Mouse (Mus musculus) kidney, embryonic 15.5 days (tissue): ENCODE data around the gene Ubl5. TPM values are rescaled to one million over a fixed set of nuclear protein-coding genes. Genes with fewer than 3 reads are reported as not detected.

Experiments
- ATAC-seq: fragments of 200-750 bp; cut with Nextera tagmentation; replicated peaks from 2 replicates; pipeline ENCODE4 v1.8.0; 2017; ENCODE audit warnings: moderate TSS enrichment; ENCODE audit not compliant: low FRiP score
- H3K27ac ChIP-seq: fragments of 300-500 bp; sonication (generic); 2 replicates; pipeline ENCODE4 v1.5.1; 2015; ENCODE audit warnings: mild to moderate bottlenecking, inconsistent platforms
- H3K27me3 ChIP-seq: fragments of 300-500 bp; sonication (generic); 2 replicates; pipeline ENCODE4 v1.6.1; 2015; ENCODE audit warnings: inconsistent platforms
- H3K36me3 ChIP-seq: fragments of 300-500 bp; sonication (generic); 2 replicates; pipeline ENCODE4 v1.6.1; 2015; ENCODE audit warnings: inconsistent platforms
- H3K4me1 ChIP-seq: fragments of 300-500 bp; sonication (generic); 2 replicates; pipeline ENCODE4 v1.6.1; 2015; ENCODE audit warnings: inconsistent platforms
- H3K4me2 ChIP-seq: fragments of 300-500 bp; sonication (generic); 2 replicates; pipeline ENCODE4 v1.6.1; 2015; ENCODE audit warnings: moderate library complexity, mild to moderate bottlenecking, inconsistent platforms
- H3K4me3 ChIP-seq: fragments of 300-500 bp; sonication (generic); replicated peaks from 2 replicates; pipeline ENCODE4 v1.5.1; 2015; ENCODE audit warnings: mild to moderate bottlenecking, inconsistent platforms
- H3K9ac ChIP-seq: fragments of 300-500 bp; sonication (generic); 2 replicates; pipeline ENCODE4 v1.6.1; 2015; ENCODE audit warnings: mild to moderate bottlenecking, inconsistent platforms
- H3K9me3 ChIP-seq: fragments of 300-500 bp; sonication (generic); replicated peaks from 2 replicates; pipeline ENCODE4 v1.6.1; 2016; ENCODE audit warnings: inconsistent platforms
- WGBS: fragments of 180-500 bp; shearing (Covaris S2); methylation state at CpG from one replicate; pipeline ENCODE4 v1.1.7; 2015; ENCODE audit warnings: mixed read lengths; 5-methylcytosine and 5-hydroxymethylcytosine counted together
- polyA plus RNA-seq: library from polyadenylated mRNA; unstranded; fragments of >200 nt; fragmentation: Nextera tagmentation; extraction: Ambion mirVana; gene quantifications from 2 replicates; pipeline ENCODE4 v1.2.1, GENCODE M21; 2015

The Ubl5 gene
- polyA plus RNA-seq, 1 experiment from 2014 or later = 385 TPM

DNA sequence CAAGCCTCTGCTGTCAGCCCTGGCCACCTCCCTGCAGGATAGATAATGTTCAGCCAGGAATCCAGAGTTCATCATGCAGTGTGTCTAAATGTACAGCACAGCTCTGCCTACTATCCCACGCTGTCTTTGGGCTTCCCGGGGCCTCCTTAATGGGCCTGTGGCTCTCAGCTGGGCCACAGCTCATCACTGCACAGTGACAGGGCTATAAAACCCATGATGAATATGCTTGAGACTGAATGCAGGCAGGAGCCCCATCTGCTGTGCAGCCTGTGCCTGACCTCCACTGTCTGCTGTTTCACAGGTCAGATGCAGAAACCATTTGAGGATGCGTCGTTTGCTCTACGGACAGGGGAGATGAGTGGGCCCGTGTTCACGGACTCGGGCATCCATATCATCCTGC, 20.2 kb downstream of the Ubl5 start:
- no peak overlapping the region for H3K4me2 ChIP-seq
- H3K9ac ChIP-seq = no peak overlapping the region
- ATAC-seq = peak; percentile 26; the same call in 1 of the 2 replicates
- H3K27me3 ChIP-seq = no peaks in the 10 kb centered on the region
- 29% methylated on average over 8 of the region's 8 CpGs for WGBS
- H3K9me3 ChIP-seq = no peaks in the 10 kb centered on the region
- peaks cover 74% of the 10 kb centered on the region for H3K36me3 ChIP-seq
- H3K4me1 ChIP-seq = peaks cover 40% of the 10 kb centered on the region
- H3K27ac ChIP-seq = no peak overlapping the region
- no peak overlapping the region for H3K4me3 ChIP-seq

DNA sequence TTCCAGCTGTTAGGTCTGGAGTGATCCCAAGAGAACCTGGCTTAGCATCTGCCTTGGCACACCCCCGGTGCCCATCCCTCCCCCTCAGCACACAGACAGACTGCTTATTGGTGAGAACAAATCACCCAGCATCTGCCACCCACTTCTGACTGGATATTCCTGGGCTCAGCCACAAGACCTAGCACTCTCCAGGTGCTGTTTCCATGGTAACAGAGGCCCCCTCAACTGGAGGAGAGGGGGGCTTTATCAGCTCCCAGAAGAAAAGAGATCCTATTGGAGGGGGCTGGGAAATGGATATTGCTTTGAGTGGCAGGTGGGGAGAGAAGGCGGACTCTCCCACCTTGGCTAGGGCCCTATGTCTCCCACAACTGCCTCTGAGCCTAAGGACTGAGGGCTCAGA, 21.3 kb downstream of the Ubl5 start:
- no peaks in the 10 kb centered on the region for H3K9me3 ChIP-seq
- 0 out of 2 replicates have a peak overlapping the region, but pooled peaks have one; percentile 7 for H3K27ac ChIP-seq
- no peak overlapping the region for H3K4me3 ChIP-seq
- H3K4me2 ChIP-seq = no peak overlapping the region
- peaks cover 40% of the 10 kb centered on the region for H3K4me1 ChIP-seq
- no peak overlapping the region for H3K9ac ChIP-seq
- H3K27me3 ChIP-seq = no peaks in the 10 kb centered on the region
- WGBS = 76% methylated on average over 2 of the region's 2 CpGs
- no peak for ATAC-seq
- peaks cover 63% of the 10 kb centered on the region for H3K36me3 ChIP-seq

DNA sequence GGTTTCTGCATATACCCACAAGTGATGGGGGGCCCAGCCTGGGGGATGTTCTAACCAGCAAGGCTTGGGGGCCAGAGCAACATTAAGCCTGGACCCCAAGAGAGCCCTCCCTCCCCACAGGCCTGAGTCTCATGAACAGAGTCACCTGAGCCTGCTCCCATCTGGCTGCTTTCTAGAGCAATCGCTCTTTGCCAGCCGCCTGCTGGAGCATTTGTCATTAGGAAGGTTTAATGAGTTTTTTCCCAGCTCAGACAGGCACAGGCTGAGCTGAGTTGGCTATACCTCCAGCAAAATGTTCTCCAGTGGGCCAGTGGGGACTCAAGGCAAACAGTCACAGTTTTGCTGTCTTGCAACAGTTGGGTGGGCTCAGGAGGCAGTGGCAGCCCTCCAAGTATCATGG, 21.7 kb downstream of the Ubl5 start:
- Histone ChIP-seq H3K9ac (no peak overlapping the region), H3K27me3 (no peaks in the 10 kb centered on the region), H3K4me3 (no peak overlapping the region), H3K9me3 (no peaks in the 10 kb centered on the region), H3K4me2 (no peak overlapping the region), H3K36me3 (peaks cover 59% of the 10 kb centered on the region), H3K27ac (0 out of 2 replicates have a peak overlapping the region, but pooled peaks have one; percentile 7), H3K4me1 (peaks cover 40% of the 10 kb centered on the region)
- ATAC-seq = no peak
- WGBS = 36% methylated on average over 2 of the region's 2 CpGs

- no peak overlapping the region for H3K4me2 ChIP-seq
- H3K4me3 ChIP-seq = no peak overlapping the region
- H3K4me1 ChIP-seq = peaks cover 40% of the 10 kb centered on the region
- no peak overlapping the region for H3K9ac ChIP-seq
- H3K9me3 ChIP-seq = no peaks in the 10 kb centered on the region
- H3K36me3 ChIP-seq = peaks cover 52% of the 10 kb centered on the region
- no peak overlapping the region; the same call in 1 of the 2 replicates for H3K27ac ChIP-seq
- WGBS = 75% methylated on average over 5 of the region's 5 CpGs
- ATAC-seq = no peak
- no peaks in the 10 kb centered on the region for H3K27me3 ChIP-seq
Observed at GRCm38 (mm10) chr9:20664982-20665637, 22.4 kb downstream of the Ubl5 start.

DNA sequence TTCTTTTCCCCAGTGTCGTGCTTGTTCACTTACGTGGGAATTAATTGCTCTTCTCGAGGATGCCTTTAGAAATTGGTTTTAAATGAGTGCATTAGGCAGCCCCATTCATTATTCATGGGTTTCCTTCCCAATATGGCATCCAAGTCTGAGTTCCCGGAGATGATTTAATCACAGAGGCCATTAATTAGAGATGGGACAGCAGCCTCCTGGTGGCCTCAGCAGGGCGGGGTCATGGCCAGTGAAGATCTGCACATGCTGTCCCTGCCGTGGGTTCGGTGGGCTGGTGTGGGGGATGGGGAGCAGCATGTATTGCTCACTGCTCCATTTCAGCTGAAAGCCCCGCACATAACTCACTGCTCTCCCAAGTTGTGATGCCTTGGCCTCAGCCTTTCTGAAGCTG, 23.2 kb downstream of the Ubl5 start:
- ATAC-seq = no peak
- no peak overlapping the region for H3K4me3 ChIP-seq
- 20% methylated on average over 8 of the region's 8 CpGs for WGBS
- H3K9me3 ChIP-seq = no peaks in the 10 kb centered on the region
- peaks cover 40% of the 10 kb centered on the region for H3K4me1 ChIP-seq
- no peak overlapping the region for H3K27ac ChIP-seq
- no peak overlapping the region for H3K4me2 ChIP-seq
- no peaks in the 10 kb centered on the region for H3K27me3 ChIP-seq
- no peak overlapping the region for H3K9ac ChIP-seq
- peaks cover 44% of the 10 kb centered on the region for H3K36me3 ChIP-seq

DNA sequence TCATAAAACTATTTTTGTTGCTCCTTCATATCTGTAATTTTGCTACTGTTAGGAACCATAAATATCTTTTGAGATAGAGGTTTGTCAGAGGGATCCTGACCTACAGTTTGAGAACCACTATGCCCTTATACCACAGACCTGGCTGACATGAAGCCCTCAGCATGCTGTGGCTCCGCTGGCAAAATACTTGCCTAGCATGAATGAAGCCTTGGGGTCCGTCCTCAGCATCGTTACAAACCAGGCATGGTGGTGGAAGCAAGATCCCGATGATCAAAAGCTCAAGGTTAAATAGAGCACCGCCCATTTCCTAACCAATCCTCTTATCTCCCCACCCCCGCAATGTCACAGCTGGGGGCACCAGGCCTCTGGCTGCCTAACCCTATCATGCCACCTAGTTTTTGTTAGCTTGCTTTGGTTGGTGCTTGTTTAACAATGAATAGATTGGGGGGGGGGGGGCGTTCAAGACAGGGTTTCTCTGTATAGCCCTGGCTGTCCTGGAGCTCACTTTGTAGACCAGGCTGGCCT, 23.9 kb downstream of the Ubl5 start:
- Histone ChIP-seq H3K4me2 (no peak overlapping the region), H3K27ac (no peak overlapping the region), H3K36me3 (peaks cover 37% of the 10 kb centered on the region), H3K4me1 (peaks cover 40% of the 10 kb centered on the region), H3K4me3 (no peak overlapping the region), H3K9me3 (no peaks in the 10 kb centered on the region), H3K27me3 (no peaks in the 10 kb centered on the region), H3K9ac (no peak overlapping the region)
- ATAC-seq = no peak
- WGBS = 10% methylated on average over 7 of the region's 7 CpGs

GRCm38 (mm10) chr9:20668065-20668464, 25.4 kb downstream of the Ubl5 start:
- Histone ChIP-seq H3K27ac (no peak overlapping the region), H3K27me3 (no peaks in the 10 kb centered on the region), H3K9ac (no peak overlapping the region), H3K36me3 (peaks cover 22% of the 10 kb centered on the region), H3K4me1 (peaks cover 30% of the 10 kb centered on the region), H3K4me3 (no peak overlapping the region), H3K4me2 (no peak overlapping the region), H3K9me3 (no peaks in the 10 kb centered on the region)
- WGBS = 92% methylated on average over 22 of the region's 22 CpGs
- ATAC-seq = no peak

DNA sequence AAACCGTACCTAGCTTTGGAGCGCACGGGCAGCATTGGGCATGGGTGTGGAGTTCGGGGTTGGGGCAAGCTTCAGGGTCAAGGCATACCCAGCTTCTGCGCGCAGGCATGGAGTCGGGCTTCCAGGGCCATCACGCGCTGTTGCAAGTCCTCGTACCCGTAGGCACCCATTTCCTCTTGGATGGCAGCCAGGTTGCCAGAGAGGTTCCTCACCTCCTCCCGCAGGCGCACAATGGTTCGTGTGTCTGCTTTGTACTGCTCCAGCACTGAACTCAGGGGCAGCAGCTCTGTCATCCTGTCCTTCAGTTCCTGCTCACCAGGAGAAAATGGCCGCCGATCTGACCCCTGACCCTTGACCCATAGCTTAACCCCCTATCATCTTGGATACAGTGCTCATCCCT, 29.4 kb downstream of the Ubl5 start:
- H3K27me3 ChIP-seq = no peaks in the 10 kb centered on the region
- no peaks in the 10 kb centered on the region for H3K36me3 ChIP-seq
- no peaks in the 10 kb centered on the region for H3K9me3 ChIP-seq
- H3K4me1 ChIP-seq = no peaks in the 10 kb centered on the region
- WGBS = 86% methylated on average over 16 of the region's 16 CpGs
- ATAC-seq = 0 out of 2 replicates have a peak, but pooled peaks have one; percentile 24
- H3K4me2 ChIP-seq = no peak overlapping the region
- H3K4me3 ChIP-seq = no peak overlapping the region
- H3K9ac ChIP-seq = no peak overlapping the region
- no peak overlapping the region for H3K27ac ChIP-seq

DNA sequence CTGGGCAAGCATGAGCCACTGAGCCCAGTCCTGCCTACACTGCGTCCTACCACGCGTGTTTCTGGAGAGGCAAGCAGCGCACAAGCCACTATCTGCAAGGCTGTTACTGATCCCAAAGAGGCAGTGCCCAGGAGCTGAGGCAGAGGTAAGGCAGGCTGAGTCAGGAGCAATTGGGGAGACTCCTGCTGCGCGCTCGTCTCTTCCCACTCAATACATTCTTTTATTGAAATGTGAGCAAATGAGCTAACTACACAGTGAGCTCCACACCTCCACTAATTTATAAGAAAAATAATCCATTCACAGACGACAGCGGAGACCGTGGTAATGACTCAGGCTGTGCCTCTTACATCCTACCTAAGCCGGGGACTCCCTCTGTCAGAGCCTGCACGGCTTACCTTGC, 35.2 kb downstream of the Ubl5 start:
- Histone ChIP-seq H3K9ac (no peak overlapping the region), H3K9me3 (no peaks in the 10 kb centered on the region), H3K4me1 (no peaks in the 10 kb centered on the region), H3K27ac (no peak overlapping the region), H3K27me3 (no peaks in the 10 kb centered on the region), H3K4me3 (no peak overlapping the region), H3K36me3 (no peaks in the 10 kb centered on the region), H3K4me2 (no peak overlapping the region)
- WGBS = 92% methylated on average over 12 of the region's 12 CpGs
- no peak for ATAC-seq

- Histone ChIP-seq H3K4me2 (no peak overlapping the region), H3K4me3 (no peak overlapping the region), H3K36me3 (no peaks in the 10 kb centered on the region), H3K27me3 (no peaks in the 10 kb centered on the region), H3K9me3 (no peaks in the 10 kb centered on the region), H3K4me1 (no peaks in the 10 kb centered on the region), H3K27ac (no peak overlapping the region), H3K9ac (no peak overlapping the region)
- ATAC-seq = no peak
- WGBS = 77% methylated on average over 9 of the region's 9 CpGs
Observed at GRCm38 (mm10) chr9:20680378-20680958, 37.8 kb downstream of the Ubl5 start.

- no peak overlapping the region for H3K27ac ChIP-seq
- H3K4me2 ChIP-seq = no peak overlapping the region
- no peaks in the 10 kb centered on the region for H3K4me1 ChIP-seq
- no peaks in the 10 kb centered on the region for H3K27me3 ChIP-seq
- no peak for ATAC-seq
- no peak overlapping the region for H3K9ac ChIP-seq
- no peaks in the 10 kb centered on the region for H3K36me3 ChIP-seq
- WGBS = 48% methylated on average over 7 of the region's 7 CpGs
- H3K9me3 ChIP-seq = no peaks in the 10 kb centered on the region
- no peak overlapping the region for H3K4me3 ChIP-seq
Observed at GRCm38 (mm10) chr9:20681546-20682388, 39.1 kb downstream of the Ubl5 start.

GRCm38 (mm10) chr9:20682389-20682722, 39.7 kb downstream of the Ubl5 start:
- 68% methylated on average over 2 of the region's 2 CpGs for WGBS
- Histone ChIP-seq H3K4me1 (no peaks in the 10 kb centered on the region), H3K36me3 (no peaks in the 10 kb centered on the region), H3K27ac (no peak overlapping the region), H3K9me3 (no peaks in the 10 kb centered on the region), H3K4me3 (no peak overlapping the region), H3K9ac (no peak overlapping the region), H3K27me3 (no peaks in the 10 kb centered on the region), H3K4me2 (no peak overlapping the region)
- no peak for ATAC-seq
